Mouse (Mus musculus) Muller cell, postnatal 12 days (primary cell): Measurements from ENCODE around the gene Cmtm7.

Source experiments
- DNase-seq: peaks from one replicate; pipeline ENCODE4 v3.0.0-alpha.2; 2015; ENCODE audit errors: inconsistent ontology term

Cmtm7 gene

GRCm38 (mm10) chr9:114794491-114794890 lies 12.8 kb upstream of the Cmtm7 start:
- no peak for DNase-seq

- no peak for DNase-seq
Observed at GRCm38 (mm10) chr9:114793764-114794295, 12.2 kb upstream of the Cmtm7 start.

GRCm38 (mm10) chr9:114789989-114790388 lies 8.3 kb upstream of the Cmtm7 start:
- no peak for DNase-seq

- DNase-seq: no peak
Observed at GRCm38 (mm10) chr9:114789557-114789956, 7.9 kb upstream of the Cmtm7 start.

- DNase-seq: no peak
Observed at GRCm38 (mm10) chr9:114788697-114789096, 7.0 kb upstream of the Cmtm7 start.

- no peak for DNase-seq
Observed at GRCm38 (mm10) chr9:114787716-114788115, 6.1 kb upstream of the Cmtm7 start.

- DNase-seq: no peak
Observed at GRCm38 (mm10) chr9:114787134-114787533, 5.5 kb upstream of the Cmtm7 start.

- peak; percentile 74 for DNase-seq
Observed at GRCm38 (mm10) chr9:114785432-114786125, 3.9 kb upstream of the Cmtm7 start.

- peak; percentile 67 for DNase-seq
Observed at GRCm38 (mm10) chr9:114780746-114781525, 720 bp downstream of the Cmtm7 start.

- peak; percentile 49 for DNase-seq
Observed at GRCm38 (mm10) chr9:114779984-114780745, 1.5 kb downstream of the Cmtm7 start.

GRCm38 (mm10) chr9:114778877-114779276 lies 2.8 kb downstream of the Cmtm7 start:
- no peak for DNase-seq

GRCm38 (mm10) chr9:114778047-114778390 lies 3.6 kb downstream of the Cmtm7 start:
- no peak for DNase-seq

GRCm38 (mm10) chr9:114777178-114778046 lies 4.2 kb downstream of the Cmtm7 start:
- DNase-seq: no peak

- no peak for DNase-seq
Observed at GRCm38 (mm10) chr9:114776361-114776760, 5.3 kb downstream of the Cmtm7 start.

- peak; percentile 69 for DNase-seq
Observed at GRCm38 (mm10) chr9:114775272-114775671, 6.4 kb downstream of the Cmtm7 start.

- DNase-seq: no peak
Observed at GRCm38 (mm10) chr9:114774629-114775028, 7.0 kb downstream of the Cmtm7 start.

- no peak for DNase-seq
Observed at GRCm38 (mm10) chr9:114771565-114771964, 10.1 kb downstream of the Cmtm7 start.

- peak; percentile 14 for DNase-seq
Observed at GRCm38 (mm10) chr9:114770224-114770623, 11.4 kb downstream of the Cmtm7 start.

GRCm38 (mm10) chr9:114768066-114768465 lies 13.6 kb downstream of the Cmtm7 start:
- no peak for DNase-seq

GRCm38 (mm10) chr9:114767507-114767906 lies 14.1 kb downstream of the Cmtm7 start:
- peak; percentile 74 for DNase-seq

GRCm38 (mm10) chr9:114767030-114767429 lies 14.6 kb downstream of the Cmtm7 start:
- peak; percentile 84 for DNase-seq
